Mouse (Mus musculus) T-helper 1 cell (primary cell): ENCODE results near the gene Zmynd15.
"Not testable (repeated sequence)": the region's sequence is repeated elsewhere in the genome, so short reads cannot be mapped to it uniquely, and the experiment has no call there.

Source experiments
- in situ Hi-C: fragments of 300-600 bp; cut with MboI, MseI; formaldehyde crosslinking; loops from one replicate; pipeline ENCODE4 v1.15.1; 2025; ENCODE audit warnings: high pct_unique_total_duplicates

Gene Zmynd15

GRCm38 (mm10) chr11:70444667-70445066 is 14.6 kb upstream of the Zmynd15 start:
- in situ Hi-C loops = loop anchor here (25.0 kb wide), 1 partner anchor 318 kb away; the partner anchor contains the start of gene Zfp3

GRCm38 (mm10) chr11:70446756-70447155 is 12.5 kb upstream of the Zmynd15 start:
- in situ Hi-C loops = loop anchor here (25.0 kb wide), 1 partner anchor 316 kb away; the partner anchor contains the start of gene Zfp3

- in situ Hi-C loops = loop anchor here (25.0 kb wide), 1 partner anchor 315 kb away; the partner anchor contains the start of gene Zfp3
These were observed 11.9 kb upstream of the Zmynd15 start for GRCm38 (mm10) chr11:70447373-70447772.

- in situ Hi-C loops = no loop called here
These were observed 8.3 kb upstream of the Zmynd15 start for GRCm38 (mm10) chr11:70450926-70451325.

GRCm38 (mm10) chr11:70451797-70452498 is 7.3 kb upstream of the Zmynd15 start, which contains the start of gene Med11:
Med11 (plus strand) TSS chr11:70451919.
- in situ Hi-C loops = no loop called here

GRCm38 (mm10) chr11:70453261-70454044 is 5.8 kb upstream of the Zmynd15 start:
- in situ Hi-C loops = no loop called here

GRCm38 (mm10) chr11:70459601-70460101 is 418 bp downstream of the Zmynd15 start, which contains the start of gene Cxcl16:
Cxcl16 (minus strand) TSS chr11:70459984.
- in situ Hi-C loops = no loop called here

- in situ Hi-C loops = no loop called here
These were observed 4.7 kb downstream of the Zmynd15 start for GRCm38 (mm10) chr11:70463970-70464369.

- in situ Hi-C loops = no loop called here
These were observed 6.0 kb downstream of the Zmynd15 start for GRCm38 (mm10) chr11:70465211-70465610.

GRCm38 (mm10) chr11:70465824-70466223 is 6.6 kb downstream of the Zmynd15 start:
- in situ Hi-C loops = no loop called here

GRCm38 (mm10) chr11:70467902-70468619 is 8.8 kb downstream of the Zmynd15 start:
- in situ Hi-C loops = no loop called here

GRCm38 (mm10) chr11:70469764-70470163 is 10.5 kb downstream of the Zmynd15 start:
- in situ Hi-C loops = no loop called here

- in situ Hi-C loops = no loop called here
These were observed 13.5 kb downstream of the Zmynd15 start for GRCm38 (mm10) chr11:70472716-70473115.

- in situ Hi-C loops = not testable (repeated sequence)
These were observed 14.1 kb downstream of the Zmynd15 start for GRCm38 (mm10) chr11:70473291-70473690.

GRCm38 (mm10) chr11:70474872-70475534 is 15.8 kb downstream of the Zmynd15 start:
- in situ Hi-C loops = no loop called here

- in situ Hi-C loops = no loop called here
These were observed 26.3 kb downstream of the Zmynd15 start for GRCm38 (mm10) chr11:70485498-70485897.

- in situ Hi-C loops = no loop called here
These were observed 28.6 kb downstream of the Zmynd15 start for GRCm38 (mm10) chr11:70487816-70488215.

- in situ Hi-C loops = no loop called here
These were observed 29.9 kb downstream of the Zmynd15 start for GRCm38 (mm10) chr11:70489138-70489537.

GRCm38 (mm10) chr11:70489684-70490083 is 30.5 kb downstream of the Zmynd15 start:
- in situ Hi-C loops = no loop called here

- in situ Hi-C loops = no loop called here
These were observed 40.6 kb downstream of the Zmynd15 start for GRCm38 (mm10) chr11:70499566-70500475.
